Comparison of ENCODE assay signal across 8 mouse cellular contexts in the genomic region with DNA sequence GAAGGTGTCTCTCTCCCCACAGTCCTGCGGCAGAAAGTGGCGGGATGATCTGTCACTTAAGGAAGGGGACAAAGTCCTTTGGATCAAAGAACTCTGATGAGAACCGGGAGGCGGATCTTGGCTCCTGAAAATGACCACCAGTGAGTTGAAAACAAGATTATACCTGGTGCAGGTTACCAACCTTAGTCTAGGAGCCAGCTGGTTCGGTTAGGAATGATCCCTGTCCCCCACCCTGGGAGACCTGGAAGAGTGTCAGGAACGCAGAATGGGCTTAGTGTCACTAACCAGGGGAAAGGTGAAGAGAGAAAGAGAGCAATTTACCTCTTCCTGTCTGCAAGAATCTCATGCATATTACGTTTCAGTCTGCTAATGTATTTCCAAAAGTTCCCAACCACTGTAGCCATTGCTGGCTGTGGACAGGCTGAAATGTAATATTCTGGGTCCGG. TPM values are rescaled to one million over a fixed set of nuclear protein-coding genes. Genes with fewer than 3 reads are reported as not detected.
DNase-seq lines count a peak whose midpoint lies in the region; ATAC-seq and TF ChIP-seq lines count a peak whose summit lies in the region.

TSS of gene Slc35a3 (minus strand) at position 396 of the 446 bp plus-strand sequence.

- peak within 1 kb of the TSS; percentile 81 for H3K9ac ChIP-seq in forebrain, embryonic 13.5 days
- H3K9ac ChIP-seq in intestine, embryonic 14.5 days (ENCODE audit: low read length), result peak within 1 kb of the TSS; percentile 92
- H3K9ac ChIP-seq in liver, embryonic 12.5 days, result peak within 1 kb of the TSS; percentile 91
- peak within 1 kb of the TSS; percentile 94 for H3K9ac ChIP-seq in stomach, embryonic 16.5 days (ENCODE audit: low read length)

- no peaks in the 10 kb centered on the region for H3K9me3 ChIP-seq in forebrain, embryonic 13.5 days (replicated peaks)
- no peaks in the 10 kb centered on the region for H3K9me3 ChIP-seq in intestine, embryonic 14.5 days (ENCODE audit: control insufficient read depth, low read length)
- H3K9me3 ChIP-seq in liver, embryonic 12.5 days (replicated peaks), result no peaks in the 10 kb centered on the region
- H3K9me3 ChIP-seq in stomach, embryonic 16.5 days (replicated peaks; ENCODE audit: control insufficient read depth, low read length), result no peaks in the 10 kb centered on the region

- H3K4me3 ChIP-seq in left cerebral cortex, adult 2 months, result peak within 1 kb of the TSS; percentile 95
- peak within 1 kb of the TSS; percentile 87 for H3K4me3 ChIP-seq in forebrain, embryonic 13.5 days
- peak within 1 kb of the TSS; percentile 87 for H3K4me3 ChIP-seq in intestine, embryonic 14.5 days (ENCODE audit: low read depth, low read length)
- peak within 1 kb of the TSS; percentile 76 for H3K4me3 ChIP-seq in liver, embryonic 12.5 days
- H3K4me3 ChIP-seq in stomach, embryonic 16.5 days (replicated peaks; ENCODE audit: low read length), result peak within 1 kb of the TSS; percentile 80

- no peaks in the 10 kb centered on the region for H3K36me3 ChIP-seq in forebrain, embryonic 13.5 days (ENCODE audit: poor library complexity, severe bottlenecking)
- H3K36me3 ChIP-seq in intestine, embryonic 14.5 days (ENCODE audit: control insufficient read depth, insufficient read depth, low read length), result no peaks in the 10 kb centered on the region
- H3K36me3 ChIP-seq in liver, embryonic 12.5 days, result no peaks in the 10 kb centered on the region
- no peaks in the 10 kb centered on the region for H3K36me3 ChIP-seq in stomach, embryonic 16.5 days (ENCODE audit: control insufficient read depth, insufficient read depth, low read length)

- H3K27ac ChIP-seq in left cerebral cortex, adult 2 months, result peak within 1 kb of the TSS; percentile 83
- peak within 1 kb of the TSS; percentile 23; the same call in 1 of the 2 replicates for H3K27ac ChIP-seq in forebrain, embryonic 13.5 days
- peak within 1 kb of the TSS; percentile 74 for H3K27ac ChIP-seq in intestine, embryonic 14.5 days (ENCODE audit: low read depth)
- H3K27ac ChIP-seq in liver, embryonic 12.5 days, result peak within 1 kb of the TSS; percentile 90
- peak within 1 kb of the TSS; percentile 92 for H3K27ac ChIP-seq in stomach, embryonic 16.5 days (ENCODE audit: low read length)

- H3K27me3 ChIP-seq in forebrain, embryonic 13.5 days, result peaks cover 15% of the 10 kb centered on the region
- H3K27me3 ChIP-seq in intestine, embryonic 14.5 days (replicated peaks; ENCODE audit: control insufficient read depth, insufficient read depth, low read length), result no peaks in the 10 kb centered on the region
- H3K27me3 ChIP-seq in liver, embryonic 12.5 days (replicated peaks), result no peaks in the 10 kb centered on the region
- no peaks in the 10 kb centered on the region for H3K27me3 ChIP-seq in stomach, embryonic 16.5 days (ENCODE audit: control insufficient read depth, insufficient read depth, low read length)

- 3% methylated on average over 8 of the region's 8 CpGs for WGBS in forebrain, embryonic 13.5 days
- WGBS in intestine, embryonic 14.5 days, result 3% methylated on average over 8 of the region's 8 CpGs
- WGBS in liver, embryonic 12.5 days (ENCODE audit: insufficient replicate concordance), result 5% methylated on average over 8 of the region's 8 CpGs
- 4% methylated on average over 8 of the region's 8 CpGs for WGBS in stomach, embryonic 16.5 days

- no peak for DNase-seq in left cerebral cortex, adult 2 months (ENCODE audit: extremely low spot score in 1 of 2, low spot score in 2 of 2)
- no peak for DNase-seq in left cerebral cortex, adult 11 months (ENCODE audit: low spot score)
- no peak for DNase-seq in adrenal gland, adult 2 months
- no peak for DNase-seq in intestine, embryonic 14.5 days (ENCODE audit: low spot score)
- DNase-seq in frontal cortex, postnatal 36 days (ENCODE audit: low spot score in 2 of 2), result no peak

- ATAC-seq in forebrain, embryonic 13.5 days, result peak; percentile 46
- no peak for ATAC-seq in intestine, embryonic 14.5 days (replicated peaks; ENCODE audit: low FRiP score, low TSS enrichment, low read depth)
- peak; percentile 14; the same call in 1 of the 2 replicates for ATAC-seq in liver, embryonic 12.5 days
- ATAC-seq in stomach, embryonic 16.5 days (ENCODE audit: insufficient read depth, low FRiP score), result no peak

- H3K4me2 ChIP-seq in forebrain, embryonic 13.5 days, result peak within 1 kb of the TSS; percentile 80
- H3K4me2 ChIP-seq in intestine, embryonic 14.5 days (ENCODE audit: low read length), result peak within 1 kb of the TSS; percentile 94
- peak within 1 kb of the TSS; percentile 80 for H3K4me2 ChIP-seq in liver, embryonic 12.5 days
- H3K4me2 ChIP-seq in stomach, embryonic 16.5 days (ENCODE audit: low read depth, low read length), result peak within 1 kb of the TSS; percentile 78

- peaks cover 14% of the 10 kb centered on the region for H3K4me1 ChIP-seq in forebrain, embryonic 13.5 days
- H3K4me1 ChIP-seq in intestine, embryonic 14.5 days (replicated peaks; ENCODE audit: control insufficient read depth, insufficient read depth, low read length), result peaks cover 7% of the 10 kb centered on the region
- peaks cover 34% of the 10 kb centered on the region for H3K4me1 ChIP-seq in liver, embryonic 12.5 days
- peaks cover 6% of the 10 kb centered on the region for H3K4me1 ChIP-seq in stomach, embryonic 16.5 days (ENCODE audit: control insufficient read depth, insufficient read depth, low read length)

- TF ChIP-seq CTCF in left cerebral cortex, adult 2 months (IDR thresholded peaks at IDR 0.05), result no peak

- intact Hi-C loops in left cerebral cortex, adult 2 months (cut with DNase I), result loop anchor here (1.0 kb wide), 2 partner anchors 50 to 118 kb away; partner anchors contain the start of genes Mfsd14a and Sass6

RNA-seq across cellular contexts. Expression of gene Slc35a3, which starts in this region (rescaled TPM):
- total RNA-seq in left cerebral cortex, adult 2 months (2021), result 10 to 100 TPM; 15.7 to 17.7 TPM
- 10 to 100 TPM; 20.2 to 26.7 TPM for total RNA-seq in adrenal gland, adult 2 months (2021)
- 1.1 TPM in 2 replicates for polyA plus RNA-seq in adrenal gland, adult 2 months (2012; rRNA removed)
- 5.3 and 6.0 TPM in 2 replicates for polyA plus RNA-seq in forebrain, embryonic 13.5 days (2015; fragmentation: Nextera tagmentation; extraction: Ambion mirVana)
- 15.3 and 18.0 TPM in 2 replicates for polyA plus RNA-seq in intestine, embryonic 14.5 days (2014; fragmentation: Nextera tagmentation; extraction: Ambion mirVana)
- polyA plus RNA-seq in liver, embryonic 12.5 days (2016; fragmentation: Nextera tagmentation; extraction: Ambion mirVana), result 12.0 and 13.8 TPM in 2 replicates
- polyA plus RNA-seq in stomach, embryonic 16.5 days (2015; fragmentation: Nextera tagmentation; extraction: Ambion mirVana), result 34.1 and 40.3 TPM in 2 replicates

Comparison
In these comparisons a context has a peak if more than half of its experiments do, and no peak if none do; other contexts are left out.
1. H3K27ac ChIP-seq: peak in every context shown above with its lines; median percentile 92 in stomach, embryonic 16.5 days; 90 in liver, embryonic 12.5 days; 83 in left cerebral cortex, adult 2 months; 74 in intestine, embryonic 14.5 days; 23 in forebrain, embryonic 13.5 days.
2. ATAC-seq: peak in forebrain, embryonic 13.5 days (single experiment) and liver, embryonic 12.5 days (single experiment); none in intestine, embryonic 14.5 days (single experiment) and stomach, embryonic 16.5 days (single experiment).
3. Peak in every context shown above with its lines, with median percentiles within 50 percentile points of each other: H3K4me3 ChIP-seq, H3K4me2 ChIP-seq and H3K9ac ChIP-seq.